Mouse (Mus musculus) embryonic fibroblast, embryonic 13.5 days (primary cell): ENCODE measurements around the gene Olfr463. TPM values are rescaled to one million over a fixed set of nuclear protein-coding genes. Genes with fewer than 3 reads are reported as not detected.
A peak's percentile ranks its signal among the peaks of the same experiment; 100 is the strongest.
"Not testable (repeated sequence)": the region's sequence is repeated elsewhere in the genome, so short reads cannot be mapped to it uniquely, and the experiment has no call there.

Source experiments
- H3K27ac ChIP-seq: 2 replicates; pipeline ENCODE4 v1.5.1; 2012; ENCODE audit warnings: low read length, control low read depth, inconsistent platforms; ENCODE audit not compliant: insufficient read depth
- H3K4me1 ChIP-seq: 2 replicates; pipeline ENCODE4 v1.6.1; 2011; ENCODE audit warnings: low read length; ENCODE audit not compliant: control insufficient read depth, insufficient read depth
- H3K4me3 ChIP-seq: 2 replicates; pipeline ENCODE4 v1.5.1; 2011; ENCODE audit warnings: mild to moderate bottlenecking, control low read depth, low read length; ENCODE audit not compliant: insufficient read depth
- CTCF ChIP-seq: IDR thresholded peaks from 2 replicates; pipeline ENCODE4 v1.5.1; 2011; ENCODE audit warnings: mild to moderate bottlenecking, control low read depth, low read length, moderate library complexity, borderline replicate concordance; ENCODE audit not compliant: insufficient read depth
- POLR2A ChIP-seq: IDR thresholded peaks from 2 replicates; pipeline ENCODE4 v1.6.1; 2011; ENCODE audit warnings: low read depth, mild to moderate bottlenecking, control low read depth, low read length, moderate library complexity
- polyA plus RNA-seq: library from polyadenylated mRNA; stranded (reverse); fragments of >200 nt; gene quantifications from 2 replicates; pipeline ENCODE4 v1.2.4, GENCODE M21; 2011; ENCODE audit warnings: low read depth; ENCODE audit not compliant: missing spikeins, insufficient read length

The Olfr463 gene
- polyA plus RNA-seq, 1 experiment, result not detected

DNA sequence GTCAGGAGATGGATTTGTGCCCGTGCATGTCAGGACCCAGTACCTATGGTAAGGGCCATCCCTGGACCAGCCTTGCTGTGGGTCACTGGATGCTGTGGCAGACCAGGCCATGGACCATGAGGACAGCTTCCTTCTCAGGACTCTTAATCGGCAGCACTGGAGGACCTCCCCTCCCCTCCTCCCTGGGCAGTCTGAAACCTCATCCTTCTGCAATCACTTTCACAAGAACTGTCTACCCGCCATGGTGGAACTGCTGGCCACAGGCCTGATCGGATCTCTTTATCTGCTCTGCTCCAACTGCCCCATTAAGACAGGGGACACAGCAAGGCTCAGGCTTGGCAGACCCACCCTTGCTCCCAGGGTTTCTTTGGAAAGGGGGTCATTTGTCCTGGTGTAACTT lies 15.5 kb downstream of the Olfr463 start:
- H3K4me1 ChIP-seq, result no peaks in the 10 kb centered on the region
- TF ChIP-seq POLR2A, result no peak
- TF ChIP-seq CTCF, result no peak
- H3K27ac ChIP-seq, result no peak overlapping the region
- no peak overlapping the region for H3K4me3 ChIP-seq

DNA sequence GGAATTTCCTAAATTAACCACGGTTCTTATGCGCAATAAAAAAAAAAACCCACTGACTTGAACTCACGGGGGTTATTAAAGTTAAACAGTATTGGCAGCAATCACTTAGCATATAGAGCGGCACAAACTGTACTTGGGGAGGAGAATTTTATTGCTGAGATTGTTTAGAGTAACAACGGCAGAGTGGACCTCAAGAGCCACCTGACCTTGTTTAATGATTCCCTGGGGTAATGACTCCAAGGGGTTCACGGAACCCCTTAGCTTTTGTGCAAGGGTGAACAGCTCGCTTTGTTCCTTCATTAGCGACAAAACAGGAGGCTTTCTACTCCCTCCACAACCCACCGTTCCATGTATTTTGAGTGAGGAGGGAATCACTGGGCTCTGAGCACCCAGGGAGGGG lies 17.4 kb downstream of the Olfr463 start:
- TF ChIP-seq POLR2A, result no peak
- no peak for TF ChIP-seq CTCF
- Histone ChIP-seq H3K27ac (no peak overlapping the region), H3K4me3 (no peak overlapping the region), H3K4me1 (no peaks in the 10 kb centered on the region)

DNA sequence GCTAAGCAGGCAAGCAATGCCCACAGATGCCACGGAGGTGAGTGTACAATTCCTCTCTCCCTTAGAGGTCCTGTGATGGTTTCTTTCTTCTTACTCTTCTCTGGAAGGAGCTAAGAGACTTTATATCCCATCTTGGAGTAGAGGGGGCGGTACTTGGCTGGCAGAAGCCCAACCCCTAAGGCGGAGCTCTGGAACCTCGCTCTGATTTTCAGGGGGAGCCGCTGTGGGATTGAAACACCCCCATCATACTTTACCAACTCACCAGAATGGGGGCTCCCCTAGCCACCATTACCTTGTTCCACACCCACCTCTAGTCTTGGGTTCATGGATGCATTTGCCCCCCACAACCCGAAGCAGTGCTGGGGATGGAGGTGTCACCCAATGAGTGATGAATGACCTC lies 21.8 kb downstream of the Olfr463 start, which contains the start of gene Epx:
Gene Epx, minus strand, starts transcription at position 101 of the 400 bp plus-strand sequence.
- Histone ChIP-seq H3K4me3 (no peak within 1 kb of the TSS), H3K4me1 (no peaks in the 10 kb centered on the region)
- TF ChIP-seq CTCF (no peak), POLR2A (no peak)

DNA sequence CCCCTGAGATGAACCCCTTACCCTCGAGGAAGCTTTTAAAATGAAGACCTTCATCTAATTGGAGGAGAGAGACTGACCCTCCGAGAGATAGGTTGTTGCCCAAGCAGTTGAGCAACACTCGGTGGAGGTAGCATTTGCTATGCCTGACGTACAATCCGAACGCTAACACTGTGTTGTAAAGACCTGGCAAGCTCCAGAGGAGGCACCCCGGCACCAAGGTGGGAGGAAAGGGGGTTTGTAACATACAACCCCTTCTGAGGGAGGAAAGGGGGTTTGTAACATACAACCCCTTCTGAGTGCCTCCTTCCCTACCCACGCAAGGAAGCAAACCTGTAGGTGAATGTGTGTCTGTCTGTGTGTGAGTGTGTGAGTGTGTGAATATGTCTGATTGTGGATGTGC lies 25.4 kb downstream of the Olfr463 start:
- Histone ChIP-seq H3K4me1 (no peaks in the 10 kb centered on the region), H3K4me3 (no peak overlapping the region), H3K27ac (no peak overlapping the region)
- TF ChIP-seq CTCF (no peak), POLR2A (no peak)

More for the DNA sequence above, 21.8 kb downstream of the Olfr463 start, which contains the start of gene Epx:
- no peak within 1 kb of the TSS for H3K27ac ChIP-seq

DNA sequence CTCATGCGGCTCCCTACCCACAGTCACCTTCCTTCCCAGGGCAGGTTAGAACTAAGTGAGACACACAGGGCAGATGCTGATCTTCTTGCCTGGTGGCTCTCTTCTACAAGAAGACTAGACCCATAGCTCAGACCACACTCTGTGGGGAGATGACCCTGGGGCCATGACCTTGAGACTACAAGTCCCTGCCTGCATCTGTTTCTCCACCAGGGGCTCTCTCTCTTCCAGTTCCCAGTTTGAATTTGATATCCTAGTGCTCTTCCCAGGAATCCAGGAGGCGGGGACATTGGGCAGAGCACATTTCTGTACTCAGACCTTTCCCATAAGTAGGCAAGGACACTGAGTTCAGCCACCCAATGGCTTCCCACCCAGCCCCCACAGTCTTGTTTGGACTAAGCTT lies 27.1 kb downstream of the Olfr463 start:
- no peaks in the 10 kb centered on the region for H3K4me1 ChIP-seq
- no peak overlapping the region for H3K27ac ChIP-seq
- H3K4me3 ChIP-seq, result no peak overlapping the region
- TF ChIP-seq POLR2A, result no peak
- TF ChIP-seq CTCF, result no peak

DNA sequence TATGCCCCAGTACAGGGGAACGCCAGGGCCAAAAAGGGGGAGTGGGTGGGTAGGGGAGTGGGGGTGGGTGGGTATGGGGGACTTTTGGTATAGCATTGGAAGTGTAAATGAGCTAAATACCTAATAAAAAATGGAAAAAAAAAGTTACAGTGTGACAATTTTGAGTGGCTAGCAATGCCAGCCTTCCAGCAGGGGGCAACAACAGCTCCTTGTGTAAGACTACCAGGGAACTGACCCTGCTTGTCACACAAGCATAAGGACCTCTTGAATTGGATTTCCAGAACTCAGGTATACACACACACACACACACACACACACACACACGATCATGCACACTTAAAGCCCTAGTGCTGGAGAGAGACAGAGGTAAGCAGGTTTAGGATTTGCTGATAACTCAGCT lies 30.3 kb downstream of the Olfr463 start:
- H3K27ac ChIP-seq, H3K4me3 ChIP-seq, H3K4me1 ChIP-seq: not testable (repeated sequence)

DNA sequence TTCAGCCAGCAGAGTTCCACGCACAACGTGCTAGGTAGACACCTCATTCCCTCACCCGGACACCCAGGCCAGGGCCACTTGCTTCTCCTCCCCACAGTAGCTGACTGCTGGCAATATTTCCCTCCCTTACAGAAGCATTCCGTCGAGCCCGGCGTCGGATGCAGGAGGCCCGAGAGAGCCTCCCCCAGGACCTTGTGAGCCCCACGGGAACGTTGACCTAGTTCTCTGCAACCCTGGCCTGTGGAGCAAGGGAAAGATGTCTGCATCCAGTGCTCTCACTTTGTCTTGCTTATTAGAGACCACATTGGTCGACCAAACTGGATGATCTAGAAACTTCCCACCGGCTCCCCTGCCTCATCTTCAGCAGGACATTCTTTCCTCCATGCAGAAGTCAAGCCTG lies 34.4 kb downstream of the Olfr463 start:
- H3K4me1 ChIP-seq, result no peaks in the 10 kb centered on the region
- H3K4me3 ChIP-seq, result no peak overlapping the region
- TF ChIP-seq POLR2A (no peak), CTCF (no peak)
- H3K27ac ChIP-seq, result no peak overlapping the region

DNA sequence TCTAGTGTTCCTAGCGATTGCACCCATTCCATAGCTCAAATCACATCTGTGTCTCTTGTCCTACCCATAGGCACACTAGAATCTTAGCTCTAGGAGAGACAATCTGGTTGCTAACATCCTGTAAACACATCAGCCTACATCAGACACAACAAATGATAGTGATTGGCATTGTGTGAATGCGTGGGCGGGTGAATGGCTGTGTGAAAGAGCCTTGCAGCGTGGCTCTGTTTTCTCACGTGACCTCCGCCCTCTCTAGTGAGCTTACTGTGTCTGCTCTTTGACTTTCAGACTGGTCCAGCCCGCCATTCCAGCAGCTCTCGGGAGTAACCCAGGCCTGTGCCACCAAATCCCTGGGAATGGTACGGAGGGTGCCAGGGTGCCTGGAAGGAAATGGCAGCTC lies 36.8 kb downstream of the Olfr463 start:
- Histone ChIP-seq H3K4me3 (no peak overlapping the region), H3K27ac (no peak overlapping the region), H3K4me1 (no peaks in the 10 kb centered on the region)
- TF ChIP-seq POLR2A, result no peak
- TF ChIP-seq CTCF, result no peak

DNA sequence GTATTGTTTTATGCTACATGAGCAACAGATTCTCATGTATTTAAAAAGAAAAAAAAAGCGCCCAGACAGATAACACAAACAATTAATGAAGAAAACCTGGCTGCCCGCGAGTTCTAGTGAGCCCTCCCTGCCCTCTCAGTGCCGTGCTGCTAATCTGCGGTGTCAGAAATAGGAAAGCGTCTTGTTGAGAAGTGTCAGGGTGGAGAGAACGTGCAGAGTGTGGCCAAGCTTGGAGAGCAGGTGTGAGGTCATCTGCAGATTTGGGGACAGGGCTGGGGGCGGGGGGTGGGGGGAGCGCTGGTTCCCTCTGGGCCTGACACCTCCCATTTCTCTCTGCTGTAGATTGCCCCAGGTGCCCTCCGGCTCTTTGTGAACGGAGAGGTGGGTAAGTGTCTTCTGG lies 37.9 kb downstream of the Olfr463 start:
- TF ChIP-seq POLR2A (no peak), CTCF (no peak)
- Histone ChIP-seq H3K4me1 (no peaks in the 10 kb centered on the region), H3K27ac (no peak overlapping the region), H3K4me3 (no peak overlapping the region)

DNA sequence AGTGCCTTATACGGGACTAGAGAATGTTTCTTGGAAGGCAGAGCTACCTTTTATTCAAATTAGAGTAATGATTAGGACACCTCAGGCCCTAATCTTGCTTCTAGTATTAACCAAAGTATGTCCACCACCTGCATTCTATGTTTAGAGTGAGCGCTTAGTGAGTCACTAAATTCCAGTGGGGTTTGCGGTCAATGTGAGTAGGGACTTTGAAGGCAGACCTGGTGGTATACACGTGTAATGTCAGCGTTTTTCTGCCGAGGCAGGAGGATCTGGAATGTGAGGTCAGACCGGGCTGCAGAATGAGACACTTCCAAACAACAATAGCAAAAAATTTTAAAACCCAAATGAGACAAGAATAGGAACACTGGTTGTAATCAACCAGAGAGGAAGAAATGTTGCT lies 42.6 kb downstream of the Olfr463 start:
- TF ChIP-seq POLR2A (no peak), CTCF (no peak)
- Histone ChIP-seq H3K4me3 (no peak overlapping the region), H3K27ac (no peak overlapping the region), H3K4me1 (no peaks in the 10 kb centered on the region)

DNA sequence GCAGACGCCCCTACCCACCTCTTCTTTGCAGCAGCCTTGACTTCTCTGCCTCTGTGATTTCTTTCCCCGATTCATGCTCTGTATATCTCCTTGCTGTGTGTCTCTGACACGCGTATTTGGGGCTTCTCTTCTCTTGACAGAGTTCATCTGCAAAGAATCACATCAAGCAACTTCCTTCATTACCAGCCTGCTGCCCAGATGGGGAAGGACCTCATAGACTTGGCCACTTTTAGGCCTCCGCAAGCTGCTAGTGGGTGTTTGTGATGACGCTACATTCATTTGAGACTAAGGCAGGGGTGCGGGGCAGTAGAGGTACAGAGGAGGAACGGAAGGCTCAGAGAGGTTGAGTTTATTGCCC lies 43.6 kb downstream of the Olfr463 start:
- no peaks in the 10 kb centered on the region for H3K4me1 ChIP-seq
- peak overlapping the region; percentile 45 for H3K4me3 ChIP-seq
- H3K27ac ChIP-seq, result no peak overlapping the region
- TF ChIP-seq CTCF (no peak), POLR2A (no peak)
